Mouse (Mus musculus): ENCODE data around the gene Hfe. TPM values are rescaled to one million over a fixed set of nuclear protein-coding genes. Genes with fewer than 3 reads are reported as not detected.
"Not testable (repeated sequence)": the region's sequence is repeated elsewhere in the genome, so short reads cannot be mapped to it uniquely, and the experiment has no call there.

Hfe gene
- polyA plus RNA-seq, 1 experiment from 2014 or later = 3.9 TPM

GRCm38 (mm10) chr13:23729706-23730105 lies 19.1 kb upstream of the Hfe start:
- Histone ChIP-seq H3K27ac (replicated peaks; ENCODE audit: low read depth, low read length) (no peak overlapping the region), H3K9me3 (ENCODE audit: control insufficient read depth, low read length) (no peaks in the 10 kb centered on the region), H3K4me2 (ENCODE audit: low read length) (no peak overlapping the region), H3K27me3 (ENCODE audit: control insufficient read depth, insufficient read depth, low read length) (no peaks in the 10 kb centered on the region), H3K9ac (replicated peaks; ENCODE audit: low read length) (no peak overlapping the region), H3K4me1 (ENCODE audit: control insufficient read depth, insufficient read depth, low read length) (no peaks in the 10 kb centered on the region), H3K36me3 (ENCODE audit: control insufficient read depth, insufficient read depth, low read length) (no peaks in the 10 kb centered on the region), H3K4me3 (replicated peaks; ENCODE audit: low read depth, low read length) (no peak overlapping the region)
- DNase-seq (no peak), ATAC-seq (ENCODE audit: low FRiP score, low TSS enrichment) (no peak)
- WGBS = 94% methylated on average over 5 of the region's 5 CpGs

GRCm38 (mm10) chr13:23729192-23729525 lies 18.5 kb upstream of the Hfe start:
- H3K9ac ChIP-seq (replicated peaks; ENCODE audit: low read length) = no peak overlapping the region
- H3K27me3 ChIP-seq (ENCODE audit: control insufficient read depth, insufficient read depth, low read length) = no peaks in the 10 kb centered on the region
- ATAC-seq (ENCODE audit: low FRiP score, low TSS enrichment) (no peak), DNase-seq (no peak)
- H3K4me1 ChIP-seq (ENCODE audit: control insufficient read depth, insufficient read depth, low read length) = no peaks in the 10 kb centered on the region
- no peaks in the 10 kb centered on the region for H3K9me3 ChIP-seq (ENCODE audit: control insufficient read depth, low read length)
- WGBS = 96% methylated on average over 9 of the region's 9 CpGs
- no peak overlapping the region for H3K27ac ChIP-seq (replicated peaks; ENCODE audit: low read depth, low read length)
- no peaks in the 10 kb centered on the region for H3K36me3 ChIP-seq (ENCODE audit: control insufficient read depth, insufficient read depth, low read length)
- H3K4me2 ChIP-seq (ENCODE audit: low read length) = no peak overlapping the region
- no peak overlapping the region for H3K4me3 ChIP-seq (replicated peaks; ENCODE audit: low read depth, low read length)

GRCm38 (mm10) chr13:23728472-23729191 lies 18.0 kb upstream of the Hfe start:
- H3K9me3 ChIP-seq (ENCODE audit: control insufficient read depth, low read length) = no peaks in the 10 kb centered on the region
- H3K9ac ChIP-seq (replicated peaks; ENCODE audit: low read length) = no peak overlapping the region
- no peaks in the 10 kb centered on the region for H3K4me1 ChIP-seq (ENCODE audit: control insufficient read depth, insufficient read depth, low read length)
- no peak overlapping the region for H3K4me3 ChIP-seq (replicated peaks; ENCODE audit: low read depth, low read length)
- ATAC-seq (ENCODE audit: low FRiP score, low TSS enrichment) (no peak), DNase-seq (no peak)
- H3K36me3 ChIP-seq (ENCODE audit: control insufficient read depth, insufficient read depth, low read length) = no peaks in the 10 kb centered on the region
- H3K27me3 ChIP-seq (ENCODE audit: control insufficient read depth, insufficient read depth, low read length) = no peaks in the 10 kb centered on the region
- 86% methylated on average over 18 of the region's 18 CpGs for WGBS
- no peak overlapping the region for H3K27ac ChIP-seq (replicated peaks; ENCODE audit: low read depth, low read length)
- H3K4me2 ChIP-seq (ENCODE audit: low read length) = no peak overlapping the region

- no peaks in the 10 kb centered on the region for H3K9me3 ChIP-seq (ENCODE audit: control insufficient read depth, low read length)
- no peaks in the 10 kb centered on the region for H3K36me3 ChIP-seq (ENCODE audit: control insufficient read depth, insufficient read depth, low read length)
- 33% methylated on average over 1 of the region's 1 CpGs for WGBS
- no peak overlapping the region for H3K4me3 ChIP-seq (replicated peaks; ENCODE audit: low read depth, low read length)
- H3K4me1 ChIP-seq (ENCODE audit: control insufficient read depth, insufficient read depth, low read length) = no peaks in the 10 kb centered on the region
- no peak for DNase-seq
- no peaks in the 10 kb centered on the region for H3K27me3 ChIP-seq (ENCODE audit: control insufficient read depth, insufficient read depth, low read length)
- no peak for ATAC-seq (ENCODE audit: low FRiP score, low TSS enrichment)
- H3K9ac ChIP-seq (replicated peaks; ENCODE audit: low read length) = no peak overlapping the region
- no peak overlapping the region for H3K27ac ChIP-seq (replicated peaks; ENCODE audit: low read depth, low read length)
- no peak overlapping the region for H3K4me2 ChIP-seq (ENCODE audit: low read length)
Observed at GRCm38 (mm10) chr13:23725213-23725612, 14.6 kb upstream of the Hfe start.

- H3K9me3 ChIP-seq (ENCODE audit: control insufficient read depth, low read length) = no peaks in the 10 kb centered on the region
- no peak overlapping the region for H3K27ac ChIP-seq (replicated peaks; ENCODE audit: low read depth, low read length)
- no peaks in the 10 kb centered on the region for H3K4me1 ChIP-seq (ENCODE audit: control insufficient read depth, insufficient read depth, low read length)
- no peak overlapping the region for H3K4me3 ChIP-seq (replicated peaks; ENCODE audit: low read depth, low read length)
- no peak overlapping the region for H3K4me2 ChIP-seq (ENCODE audit: low read length)
- no peaks in the 10 kb centered on the region for H3K27me3 ChIP-seq (ENCODE audit: control insufficient read depth, insufficient read depth, low read length)
- H3K9ac ChIP-seq (replicated peaks; ENCODE audit: low read length) = no peak overlapping the region
- DNase-seq = no peak
- H3K36me3 ChIP-seq (ENCODE audit: control insufficient read depth, insufficient read depth, low read length) = no peaks in the 10 kb centered on the region
- WGBS = 79% methylated on average over 4 of the region's 4 CpGs
- ATAC-seq (ENCODE audit: low FRiP score, low TSS enrichment) = no peak
Observed at GRCm38 (mm10) chr13:23724239-23724638, 13.6 kb upstream of the Hfe start.

GRCm38 (mm10) chr13:23717593-23718245 lies 7.1 kb upstream of the Hfe start:
- H3K9me3 ChIP-seq (ENCODE audit: control insufficient read depth, low read length); H3K4me3 ChIP-seq (replicated peaks; ENCODE audit: low read depth, low read length); ATAC-seq (ENCODE audit: low FRiP score, low TSS enrichment); H3K9ac ChIP-seq (replicated peaks; ENCODE audit: low read length); H3K27me3 ChIP-seq (ENCODE audit: control insufficient read depth, insufficient read depth, low read length); DNase-seq; H3K4me2 ChIP-seq (ENCODE audit: low read length); H3K27ac ChIP-seq (replicated peaks; ENCODE audit: low read depth, low read length); H3K36me3 ChIP-seq (ENCODE audit: control insufficient read depth, insufficient read depth, low read length); H3K4me1 ChIP-seq (ENCODE audit: control insufficient read depth, insufficient read depth, low read length): not testable (repeated sequence)
- WGBS = 25% methylated on average over 2 of the region's 2 CpGs

- WGBS = 63% methylated on average over 11 of the region's 11 CpGs
- no peaks in the 10 kb centered on the region for H3K4me1 ChIP-seq (ENCODE audit: control insufficient read depth, insufficient read depth, low read length)
- H3K27ac ChIP-seq (replicated peaks; ENCODE audit: low read depth, low read length) = no peak overlapping the region
- DNase-seq (no peak), ATAC-seq (ENCODE audit: low FRiP score, low TSS enrichment) (no peak)
- no peaks in the 10 kb centered on the region for H3K27me3 ChIP-seq (ENCODE audit: control insufficient read depth, insufficient read depth, low read length)
- no peak overlapping the region for H3K4me3 ChIP-seq (replicated peaks; ENCODE audit: low read depth, low read length)
- no peaks in the 10 kb centered on the region for H3K36me3 ChIP-seq (ENCODE audit: control insufficient read depth, insufficient read depth, low read length)
- no peaks in the 10 kb centered on the region for H3K9me3 ChIP-seq (ENCODE audit: control insufficient read depth, low read length)
- no peak overlapping the region for H3K9ac ChIP-seq (replicated peaks; ENCODE audit: low read length)
- no peak overlapping the region for H3K4me2 ChIP-seq (ENCODE audit: low read length)
Observed at GRCm38 (mm10) chr13:23717176-23717575, 6.5 kb upstream of the Hfe start.

GRCm38 (mm10) chr13:23716261-23717042 lies 5.8 kb upstream of the Hfe start:
- DNase-seq (no peak), ATAC-seq (ENCODE audit: low FRiP score, low TSS enrichment) (no peak)
- H3K9ac ChIP-seq (replicated peaks; ENCODE audit: low read length) = no peak overlapping the region
- H3K4me3 ChIP-seq (replicated peaks; ENCODE audit: low read depth, low read length) = no peak overlapping the region
- H3K9me3 ChIP-seq (ENCODE audit: control insufficient read depth, low read length) = no peaks in the 10 kb centered on the region
- no peaks in the 10 kb centered on the region for H3K27me3 ChIP-seq (ENCODE audit: control insufficient read depth, insufficient read depth, low read length)
- H3K4me1 ChIP-seq (ENCODE audit: control insufficient read depth, insufficient read depth, low read length) = no peaks in the 10 kb centered on the region
- no peaks in the 10 kb centered on the region for H3K36me3 ChIP-seq (ENCODE audit: control insufficient read depth, insufficient read depth, low read length)
- H3K4me2 ChIP-seq (ENCODE audit: low read length) = no peak overlapping the region
- H3K27ac ChIP-seq (replicated peaks; ENCODE audit: low read depth, low read length) = no peak overlapping the region
- WGBS = 86% methylated on average over 5 of the region's 5 CpGs

All from midbrain, embryonic 14.5 days (tissue).